Mouse (Mus musculus) liver, embryonic 11.5 days (tissue): Measurements from ENCODE around the gene Clcc1. TPM values are rescaled to one million over a fixed set of nuclear protein-coding genes. Genes with fewer than 3 reads are reported as not detected.
A peak's percentile ranks its signal among the peaks of the same experiment; 100 is the strongest.
"Not testable (repeated sequence)": the region's sequence is repeated elsewhere in the genome, so short reads cannot be mapped to it uniquely, and the experiment has no call there.

Source experiments
- ATAC-seq: fragments of 200-750 bp; cut with Nextera tagmentation; replicated peaks from 2 replicates; pipeline ENCODE4 v1.8.0; 2017; ENCODE audit warnings: moderate number of reproducible peaks, mild to moderate bottlenecking, moderate TSS enrichment, moderate library complexity; ENCODE audit not compliant: low FRiP score
- DNase-seq: peaks from one replicate; pipeline ENCODE4 v3.0.0-alpha.2; 2017; ENCODE audit warnings: low spot score
- H3K27ac ChIP-seq: fragments of 300-500 bp; sonication (generic); 2 replicates; pipeline ENCODE4 v1.5.1; 2014; ENCODE audit warnings: mild to moderate bottlenecking, low read depth, low read length, control low read depth
- H3K27me3 ChIP-seq: fragments of 300-500 bp; sonication (generic); replicated peaks from 2 replicates; pipeline ENCODE4 v1.6.1; 2014; ENCODE audit warnings: low read length, mixed read lengths; ENCODE audit not compliant: control insufficient read depth, insufficient read depth
- H3K36me3 ChIP-seq: fragments of 300-500 bp; sonication (generic); 2 replicates; pipeline ENCODE4 v1.6.1; 2014; ENCODE audit warnings: mild to moderate bottlenecking, low read length, moderate library complexity, mixed read lengths; ENCODE audit not compliant: control insufficient read depth, insufficient read depth
- H3K4me1 ChIP-seq: fragments of 300-500 bp; sonication (generic); replicated peaks from 2 replicates; pipeline ENCODE4 v1.6.1; 2014; ENCODE audit warnings: low read length, mixed read lengths; ENCODE audit not compliant: control insufficient read depth, insufficient read depth
- H3K4me2 ChIP-seq: fragments of 300-500 bp; sonication (generic); 2 replicates; pipeline ENCODE4 v1.6.1; 2014; ENCODE audit warnings: mild to moderate bottlenecking, control low read depth, moderate library complexity
- H3K4me3 ChIP-seq: fragments of 300-500 bp; sonication (generic); 2 replicates; pipeline ENCODE4 v1.5.1; 2014; ENCODE audit warnings: low read depth, low read length, control low read depth
- H3K9ac ChIP-seq: fragments of 300-500 bp; sonication (generic); 2 replicates; pipeline ENCODE4 v1.6.1; 2014; ENCODE audit warnings: low read depth, low read length, control low read depth
- H3K9me3 ChIP-seq: fragments of 300-500 bp; sonication (generic); 2 replicates; pipeline ENCODE4 v1.6.1; 2016; ENCODE audit warnings: low read length, inconsistent platforms, mixed read lengths; ENCODE audit not compliant: control insufficient read depth
- WGBS: fragments of 180-500 bp; shearing (Covaris S2); extraction: QIAGEN DNeasy Blood & Tissue Kit; methylation state at CpG from one replicate; pipeline ENCODE4 v1.1.7; 2014; 5-methylcytosine and 5-hydroxymethylcytosine counted together
- polyA plus RNA-seq: library from polyadenylated mRNA; unstranded; fragments of >200 nt; fragmentation: Nextera tagmentation; extraction: Ambion mirVana; gene quantifications from 2 replicates; pipeline ENCODE4 v1.2.1, GENCODE M21; 2014

Gene Clcc1
- polyA plus RNA-seq, result 65.4 and 69.9 TPM in 2 replicates

- WGBS, result 0% methylated on average over 57 of the region's 57 CpGs
- H3K9ac ChIP-seq, result peak within 1 kb of the TSS; percentile 85
Observed at GRCm38 (mm10) chr3:108653710-108654379, at the start of gene Clcc1. Gene Clcc1, plus strand, starts transcription at chr3:108653913.

DNA sequence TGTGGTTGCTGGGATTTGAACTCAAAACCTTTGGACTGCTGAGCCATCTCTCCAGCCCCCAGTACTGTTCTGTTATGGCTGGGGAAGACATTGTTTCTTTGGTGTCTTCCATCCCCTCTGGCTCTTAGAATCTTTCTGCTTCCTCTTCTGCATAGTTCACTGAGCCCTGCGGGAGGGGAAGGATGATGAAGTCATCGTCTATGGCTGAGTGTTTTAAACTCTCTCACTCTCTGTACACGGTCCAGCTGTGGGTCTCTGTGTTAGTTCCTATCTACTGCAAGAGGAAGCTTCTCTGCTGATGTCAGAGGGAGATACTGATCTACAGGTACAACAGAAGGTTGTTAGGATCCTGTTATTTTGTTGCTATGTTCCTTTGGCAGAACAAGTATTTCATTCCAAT lies 44.8 kb upstream of the Clcc1 start:
- Histone ChIP-seq H3K27me3 (no peaks in the 10 kb centered on the region), H3K36me3 (no peaks in the 10 kb centered on the region), H3K27ac (no peak overlapping the region), H3K4me2 (no peak overlapping the region), H3K4me1 (no peaks in the 10 kb centered on the region), H3K9ac (no peak overlapping the region), H3K9me3 (no peaks in the 10 kb centered on the region), H3K4me3 (no peak overlapping the region)
- DNase-seq (no peak), ATAC-seq (no peak)
- 38% methylated on average over 3 of the region's 3 CpGs for WGBS

More at GRCm38 (mm10) chr3:108653710-108654379, at the start of gene Clcc1:
- Histone ChIP-seq H3K4me2 (peak within 1 kb of the TSS; percentile 84), H3K36me3 (no peaks in the 10 kb centered on the region), H3K27ac (peak within 1 kb of the TSS; percentile 82; the same call in 1 of the 2 replicates), H3K9me3 (no peaks in the 10 kb centered on the region), H3K27me3 (no peaks in the 10 kb centered on the region), H3K4me3 (peak within 1 kb of the TSS; percentile 77), H3K4me1 (peaks cover 12% of the 10 kb centered on the region)
- ATAC-seq, result peak; percentile 98
- DNase-seq, result peak; percentile 97

DNA sequence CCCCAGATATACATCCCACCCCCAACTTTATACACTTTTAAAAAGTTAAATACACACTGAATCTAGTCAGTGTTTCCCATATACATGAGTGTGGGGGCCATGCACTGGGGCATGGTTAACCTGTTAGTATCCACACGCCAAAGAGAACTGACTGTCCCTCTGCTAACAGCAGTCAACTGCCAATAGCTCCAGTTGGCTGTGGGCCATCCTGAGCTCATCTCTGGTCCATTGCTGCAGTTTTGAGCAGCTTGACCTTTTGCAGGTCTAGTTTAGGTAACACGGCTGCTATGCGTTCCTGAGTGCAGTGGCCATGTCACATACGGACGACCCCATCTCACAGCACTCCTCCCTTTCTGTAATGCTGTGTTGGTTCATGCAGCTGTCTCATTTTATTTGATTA lies 19.0 kb upstream of the Clcc1 start:
- H3K4me1 ChIP-seq, result no peaks in the 10 kb centered on the region
- no peaks in the 10 kb centered on the region for H3K36me3 ChIP-seq
- no peak for DNase-seq
- WGBS, result 87% methylated on average over 5 of the region's 5 CpGs
- H3K4me3 ChIP-seq, result no peak overlapping the region
- H3K27me3 ChIP-seq, result no peaks in the 10 kb centered on the region
- H3K9ac ChIP-seq, result no peak overlapping the region
- no peaks in the 10 kb centered on the region for H3K9me3 ChIP-seq
- no peak overlapping the region for H3K27ac ChIP-seq
- H3K4me2 ChIP-seq, result no peak overlapping the region
- ATAC-seq, result no peak

DNA sequence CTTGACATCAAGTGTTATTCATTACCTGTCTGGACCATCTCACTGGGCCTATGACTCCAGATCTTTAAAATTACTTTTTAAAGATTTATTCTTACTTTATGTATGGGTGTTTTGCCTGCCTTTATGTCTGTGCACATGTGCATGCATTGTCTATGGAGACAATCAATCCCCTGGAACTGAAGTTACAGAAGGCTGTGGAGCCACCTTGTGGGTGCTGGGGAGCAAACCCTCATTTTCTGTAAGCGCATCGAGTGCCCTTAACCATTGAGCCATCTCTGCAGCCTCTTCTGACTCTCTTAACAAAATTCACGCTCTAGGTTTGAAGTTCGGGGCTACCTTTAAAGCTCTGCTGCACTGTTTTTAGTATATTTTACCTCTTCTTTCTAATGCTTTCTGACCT lies 14.3 kb upstream of the Clcc1 start:
- ATAC-seq (no peak), DNase-seq (no peak)
- 66% methylated on average over 4 of the region's 4 CpGs for WGBS
- Histone ChIP-seq H3K27me3 (no peaks in the 10 kb centered on the region), H3K27ac (no peak overlapping the region), H3K9me3 (no peaks in the 10 kb centered on the region), H3K4me2 (no peak overlapping the region), H3K4me3 (no peak overlapping the region), H3K36me3 (no peaks in the 10 kb centered on the region; the same call in 1 of the 2 replicates), H3K4me1 (no peaks in the 10 kb centered on the region), H3K9ac (no peak overlapping the region)

DNA sequence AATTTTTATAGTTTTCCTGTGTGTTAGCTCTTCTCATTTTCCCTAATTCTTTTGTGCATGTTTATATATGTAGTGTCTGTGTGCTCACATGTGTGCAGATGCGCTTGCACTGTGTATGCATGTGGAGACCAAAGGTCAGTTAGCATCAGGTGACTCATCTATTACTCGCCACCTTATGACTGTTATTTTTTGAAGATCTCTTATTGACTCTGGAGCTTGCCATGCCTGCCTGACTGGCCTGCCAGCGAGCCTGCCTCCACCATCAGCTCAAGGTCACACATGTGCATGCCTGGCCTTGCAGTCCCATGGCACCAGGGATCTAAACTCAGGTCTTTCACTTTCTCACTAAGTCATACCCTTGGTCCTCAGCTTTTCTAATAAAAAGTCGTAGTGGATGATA lies 12.7 kb upstream of the Clcc1 start:
- Histone ChIP-seq H3K9ac (no peak overlapping the region), H3K9me3 (no peaks in the 10 kb centered on the region), H3K4me2 (no peak overlapping the region), H3K27ac (no peak overlapping the region), H3K27me3 (no peaks in the 10 kb centered on the region), H3K4me3 (no peak overlapping the region), H3K4me1 (no peaks in the 10 kb centered on the region), H3K36me3 (no peaks in the 10 kb centered on the region; the same call in 1 of the 2 replicates)
- 80% methylated on average over 4 of the region's 4 CpGs for WGBS
- ATAC-seq (no peak), DNase-seq (no peak)

- H3K9me3 ChIP-seq, result no peaks in the 10 kb centered on the region
- DNase-seq (no peak), ATAC-seq (no peak)
- no peak overlapping the region for H3K27ac ChIP-seq
- H3K9ac ChIP-seq, result no peak overlapping the region
- H3K4me2 ChIP-seq, result no peak overlapping the region
- H3K27me3 ChIP-seq, result no peaks in the 10 kb centered on the region
- no peaks in the 10 kb centered on the region; the same call in 1 of the 2 replicates for H3K36me3 ChIP-seq
- WGBS, result 80% methylated on average over 3 of the region's 3 CpGs
- no peaks in the 10 kb centered on the region for H3K4me1 ChIP-seq
- H3K4me3 ChIP-seq, result no peak overlapping the region
Observed at GRCm38 (mm10) chr3:108644856-108645255, 8.9 kb upstream of the Clcc1 start.

- Histone ChIP-seq H3K9me3 (no peaks in the 10 kb centered on the region), H3K4me3 (no peak overlapping the region), H3K4me1 (no peaks in the 10 kb centered on the region), H3K27me3 (no peaks in the 10 kb centered on the region), H3K4me2 (no peak overlapping the region), H3K27ac (no peak overlapping the region), H3K9ac (no peak overlapping the region), H3K36me3 (no peaks in the 10 kb centered on the region; the same call in 1 of the 2 replicates)
- 68% methylated on average over 7 of the region's 7 CpGs for WGBS
- DNase-seq, result no peak
- no peak for ATAC-seq
Observed at GRCm38 (mm10) chr3:108646036-108646435, 7.7 kb upstream of the Clcc1 start.

DNA sequence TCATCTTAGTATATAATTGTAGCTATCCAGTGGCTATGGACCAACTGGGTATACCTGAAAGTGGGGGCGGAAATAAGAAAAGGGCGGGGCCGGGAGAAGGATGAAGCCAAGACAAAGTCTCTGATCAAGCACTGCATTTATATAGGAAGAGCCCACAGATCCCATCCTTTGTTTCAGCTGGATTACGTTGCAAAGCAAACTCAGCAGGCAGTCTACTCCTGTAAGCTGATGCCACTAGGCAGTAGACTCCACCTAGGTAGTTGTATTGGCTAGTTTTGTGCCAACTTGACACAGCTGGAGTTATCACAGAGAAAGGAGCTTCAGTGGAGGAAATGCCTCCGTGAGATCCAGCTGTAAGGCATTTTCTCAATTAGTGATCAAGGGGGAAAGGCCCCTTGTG lies 6.0 kb upstream of the Clcc1 start:
- not testable (repeated sequence) for H3K9me3 ChIP-seq, H3K9ac ChIP-seq, H3K27ac ChIP-seq, H3K36me3 ChIP-seq, DNase-seq, H3K4me2 ChIP-seq, ATAC-seq, H3K4me3 ChIP-seq, H3K4me1 ChIP-seq, H3K27me3 ChIP-seq
- WGBS, result 55% methylated on average over 5 of the region's 5 CpGs
